Mouse (Mus musculus): ENCODE measurements around the gene Cyb561d2. TPM values are rescaled to one million over a fixed set of nuclear protein-coding genes. Genes with fewer than 3 reads are reported as not detected.
A peak's percentile ranks its signal among the peaks of the same experiment; 100 is the strongest.

Cyb561d2 gene
- polyA plus RNA-seq, 1 experiment from 2014 or later, result 14.3 TPM

DNA sequence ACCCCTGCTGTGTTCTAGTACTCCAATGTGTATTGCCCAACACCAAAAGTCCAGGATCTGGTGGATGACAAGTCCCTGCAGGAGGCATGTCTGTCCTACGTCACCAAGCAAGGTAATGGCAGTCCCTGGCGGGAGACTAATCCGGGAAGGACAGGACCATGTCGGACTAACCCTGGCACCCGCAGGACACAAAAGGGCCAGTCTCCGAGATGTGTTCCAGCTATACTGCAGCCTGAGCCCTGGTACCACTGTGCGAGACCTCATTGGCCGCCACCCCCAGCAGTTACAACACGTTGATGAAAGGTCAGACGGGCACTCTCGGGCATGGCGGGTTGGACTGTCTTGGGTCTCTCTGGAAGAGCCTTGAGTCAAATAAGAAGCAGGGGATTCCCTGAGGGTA, 2.7 kb upstream of the Cyb561d2 start:
- H3K4me2 ChIP-seq (ENCODE audit: low read depth, low read length), result no peak overlapping the region
- H3K4me3 ChIP-seq (ENCODE audit: low read depth, low read length), result no peak overlapping the region
- H3K27me3 ChIP-seq (ENCODE audit: control insufficient read depth, insufficient read depth, low read length), result no peaks in the 10 kb centered on the region
- no peaks in the 10 kb centered on the region; the same call in 1 of the 2 replicates for H3K36me3 ChIP-seq (replicated peaks; ENCODE audit: control insufficient read depth, insufficient read depth, low read depth, low read length)
- no peak for DNase-seq (ENCODE audit: low spot score)
- no peaks in the 10 kb centered on the region; the same call in none of the 2 replicates for H3K4me1 ChIP-seq (ENCODE audit: control insufficient read depth, insufficient read depth, low read length)
- 92% methylated on average over 12 of the region's 12 CpGs for WGBS
- H3K9me3 ChIP-seq (replicated peaks; ENCODE audit: control insufficient read depth, low read length), result no peaks in the 10 kb centered on the region
- H3K27ac ChIP-seq (replicated peaks; ENCODE audit: low read depth, low read length), result no peak overlapping the region
- no peak overlapping the region for H3K9ac ChIP-seq (replicated peaks; ENCODE audit: low read length)
- ATAC-seq (replicated peaks; ENCODE audit: insufficient number of reproducible peaks, low FRiP score, low TSS enrichment, low read depth), result no peak

DNA sequence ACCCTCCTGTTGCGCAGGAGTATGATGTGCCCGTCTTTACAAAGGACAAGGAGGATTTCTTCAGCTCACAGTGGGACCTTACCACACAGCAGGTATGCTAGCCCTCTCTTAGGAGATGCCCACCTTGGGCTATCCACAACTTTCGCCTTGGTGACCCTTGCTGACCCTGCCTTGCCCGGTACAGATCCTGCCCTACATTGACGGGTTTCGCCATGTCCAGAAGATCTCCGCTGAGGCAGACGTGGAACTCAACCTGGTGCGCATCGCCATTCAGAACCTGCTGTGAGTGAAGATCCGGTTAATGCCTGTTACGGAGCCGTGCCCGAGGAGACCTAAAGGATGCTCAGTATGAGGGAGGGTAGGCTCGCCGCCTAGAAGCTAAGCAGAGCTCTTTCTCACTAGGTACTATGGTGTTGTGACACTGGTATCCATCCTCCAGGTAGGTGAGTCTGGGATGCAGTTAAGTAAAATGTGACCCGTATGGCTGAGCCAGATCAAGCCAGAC, 2.3 kb upstream of the Cyb561d2 start:
- Histone ChIP-seq H3K4me1 (ENCODE audit: control insufficient read depth, insufficient read depth, low read length) (no peaks in the 10 kb centered on the region; the same call in none of the 2 replicates), H3K27ac (replicated peaks; ENCODE audit: low read depth, low read length) (no peak overlapping the region)
- 92% methylated on average over 17 of the region's 17 CpGs for WGBS

DNA sequence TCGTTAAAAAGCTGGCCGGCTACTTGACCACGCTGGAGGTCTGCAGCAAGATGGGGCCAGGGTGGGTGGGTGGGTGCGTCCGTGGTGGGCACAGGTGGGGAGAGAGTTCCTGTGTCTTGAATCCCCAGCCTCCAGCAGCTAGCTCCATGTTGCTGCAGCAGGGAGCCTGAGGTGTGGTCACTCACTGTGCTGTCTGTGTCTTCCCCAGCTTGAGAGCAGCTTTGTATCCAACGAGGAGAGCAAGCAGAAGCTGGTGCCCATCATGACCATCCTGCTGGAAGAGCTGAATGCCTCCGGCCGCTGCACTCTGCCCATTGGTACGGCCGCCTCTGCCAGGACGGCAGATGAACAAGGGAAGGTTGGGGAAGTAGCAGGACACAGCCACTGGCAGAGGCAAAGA, 1.3 kb upstream of the Cyb561d2 start:
- no peaks in the 10 kb centered on the region; the same call in none of the 2 replicates for H3K4me1 ChIP-seq (ENCODE audit: control insufficient read depth, insufficient read depth, low read length)
- no peak overlapping the region; the same call in 1 of the 2 replicates for H3K9ac ChIP-seq (replicated peaks; ENCODE audit: low read length)
- 84% methylated on average over 11 of the region's 11 CpGs for WGBS
- H3K4me3 ChIP-seq (ENCODE audit: low read depth, low read length), result no peak overlapping the region
- no peak for DNase-seq (ENCODE audit: low spot score)
- no peaks in the 10 kb centered on the region for H3K27me3 ChIP-seq (ENCODE audit: control insufficient read depth, insufficient read depth, low read length)
- H3K27ac ChIP-seq (replicated peaks; ENCODE audit: low read depth, low read length), result no peak overlapping the region
- no peaks in the 10 kb centered on the region; the same call in 1 of the 2 replicates for H3K36me3 ChIP-seq (replicated peaks; ENCODE audit: control insufficient read depth, insufficient read depth, low read depth, low read length)
- no peak for ATAC-seq (replicated peaks; ENCODE audit: insufficient number of reproducible peaks, low FRiP score, low TSS enrichment, low read depth)
- H3K9me3 ChIP-seq (replicated peaks; ENCODE audit: control insufficient read depth, low read length), result no peaks in the 10 kb centered on the region
- H3K4me2 ChIP-seq (ENCODE audit: low read depth, low read length), result peak overlapping the region; percentile 16

More for the DNA sequence above, 2.3 kb upstream of the Cyb561d2 start:
- ATAC-seq (replicated peaks; ENCODE audit: insufficient number of reproducible peaks, low FRiP score, low TSS enrichment, low read depth) (no peak), DNase-seq (ENCODE audit: low spot score) (no peak)
- Histone ChIP-seq H3K4me2 (ENCODE audit: low read depth, low read length) (no peak overlapping the region), H3K9ac (replicated peaks; ENCODE audit: low read length) (no peak overlapping the region), H3K9me3 (replicated peaks; ENCODE audit: control insufficient read depth, low read length) (no peaks in the 10 kb centered on the region), H3K36me3 (replicated peaks; ENCODE audit: control insufficient read depth, insufficient read depth, low read depth, low read length) (no peaks in the 10 kb centered on the region; the same call in 1 of the 2 replicates), H3K27me3 (ENCODE audit: control insufficient read depth, insufficient read depth, low read length) (no peaks in the 10 kb centered on the region), H3K4me3 (ENCODE audit: low read depth, low read length) (no peak overlapping the region)

DNA sequence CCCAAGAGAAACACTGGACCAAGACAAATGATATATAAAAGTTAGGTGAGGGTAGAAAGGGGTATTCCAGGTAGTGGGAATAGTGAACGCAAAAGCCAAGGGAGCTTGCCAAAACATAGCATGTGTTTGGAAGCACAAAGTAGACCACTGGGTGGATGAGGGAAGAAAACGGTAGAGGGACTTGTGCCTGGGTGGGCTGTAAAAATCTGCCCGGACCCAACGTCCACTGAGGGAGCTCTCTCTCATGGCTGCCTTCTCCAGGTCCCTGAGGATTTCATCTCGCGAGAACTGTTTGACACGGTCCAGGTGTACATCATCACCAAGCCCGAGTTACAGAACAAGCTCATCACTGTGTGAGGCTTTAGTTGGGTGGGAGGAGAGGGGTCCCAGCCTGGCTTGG, 728 bp upstream of the Cyb561d2 start:
- Histone ChIP-seq H3K27me3 (ENCODE audit: control insufficient read depth, insufficient read depth, low read length) (no peaks in the 10 kb centered on the region), H3K9me3 (replicated peaks; ENCODE audit: control insufficient read depth, low read length) (no peaks in the 10 kb centered on the region), H3K27ac (replicated peaks; ENCODE audit: low read depth, low read length) (no peak overlapping the region), H3K36me3 (replicated peaks; ENCODE audit: control insufficient read depth, insufficient read depth, low read depth, low read length) (no peaks in the 10 kb centered on the region; the same call in none of the 2 replicates), H3K9ac (replicated peaks; ENCODE audit: low read length) (peak overlapping the region; percentile 67), H3K4me1 (ENCODE audit: control insufficient read depth, insufficient read depth, low read length) (no peaks in the 10 kb centered on the region; the same call in none of the 2 replicates), H3K4me2 (ENCODE audit: low read depth, low read length) (peak overlapping the region; percentile 80), H3K4me3 (ENCODE audit: low read depth, low read length) (peak overlapping the region; percentile 65)
- 41% methylated on average over 8 of the region's 8 CpGs for WGBS
- ATAC-seq (replicated peaks; ENCODE audit: insufficient number of reproducible peaks, low FRiP score, low TSS enrichment, low read depth) (no peak), DNase-seq (ENCODE audit: low spot score) (no peak)

DNA sequence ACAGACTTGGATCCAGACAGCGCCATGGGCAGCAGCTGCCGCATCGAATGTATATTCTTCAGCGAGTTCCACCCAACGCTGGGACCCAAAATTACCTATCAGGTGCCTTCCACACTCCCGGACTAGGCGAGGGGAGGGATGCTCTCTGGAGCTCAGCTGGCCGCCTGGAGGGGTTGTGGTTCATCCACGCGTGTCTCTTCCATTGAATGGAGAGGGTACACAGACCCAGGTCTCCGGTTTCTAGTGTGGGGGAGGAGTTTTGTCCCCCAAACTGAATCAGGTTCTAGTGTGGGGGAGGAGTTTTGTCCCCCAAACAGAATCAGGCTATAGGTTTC, 326 bp upstream of the Cyb561d2 start:
- Histone ChIP-seq H3K27me3 (ENCODE audit: control insufficient read depth, insufficient read depth, low read length) (no peaks in the 10 kb centered on the region), H3K9ac (replicated peaks; ENCODE audit: low read length) (peak overlapping the region; percentile 67), H3K4me3 (ENCODE audit: low read depth, low read length) (peak overlapping the region; percentile 65), H3K27ac (replicated peaks; ENCODE audit: low read depth, low read length) (no peak overlapping the region), H3K36me3 (replicated peaks; ENCODE audit: control insufficient read depth, insufficient read depth, low read depth, low read length) (no peaks in the 10 kb centered on the region; the same call in none of the 2 replicates), H3K4me1 (ENCODE audit: control insufficient read depth, insufficient read depth, low read length) (no peaks in the 10 kb centered on the region; the same call in none of the 2 replicates), H3K4me2 (ENCODE audit: low read depth, low read length) (peak overlapping the region; percentile 80), H3K9me3 (replicated peaks; ENCODE audit: control insufficient read depth, low read length) (no peaks in the 10 kb centered on the region)
- DNase-seq (ENCODE audit: low spot score) (no peak), ATAC-seq (replicated peaks; ENCODE audit: insufficient number of reproducible peaks, low FRiP score, low TSS enrichment, low read depth) (no peak)
- 0% methylated on average over 11 of the region's 11 CpGs for whole genome bisulfite sequencing

DNA sequence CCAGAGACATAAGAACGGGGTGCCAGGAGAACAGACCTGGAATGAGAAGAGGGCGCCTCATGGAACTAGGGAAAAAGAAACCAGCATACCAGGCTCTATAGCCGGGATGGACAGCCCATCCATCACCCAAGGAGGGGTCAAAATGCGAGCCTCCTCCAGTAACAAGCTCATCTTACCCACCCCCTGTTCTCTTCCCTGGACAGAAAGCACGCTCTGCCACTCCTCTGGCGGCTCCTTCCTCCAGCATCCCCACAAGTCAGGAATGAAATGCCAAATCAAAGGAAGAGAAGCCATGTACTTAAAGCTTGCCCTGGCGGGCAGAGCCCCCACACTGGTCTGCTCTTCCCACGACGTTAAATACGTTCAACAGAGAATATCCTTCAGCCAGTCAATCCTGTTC, 988 bp downstream of the Cyb561d2 start:
- H3K9ac ChIP-seq (replicated peaks; ENCODE audit: low read length), result no peak overlapping the region; the same call in 1 of the 2 replicates
- peak overlapping the region; percentile 80 for H3K4me2 ChIP-seq (ENCODE audit: low read depth, low read length)
- H3K4me3 ChIP-seq (ENCODE audit: low read depth, low read length), result peak overlapping the region; percentile 65
- H3K36me3 ChIP-seq (replicated peaks; ENCODE audit: control insufficient read depth, insufficient read depth, low read depth, low read length), result no peaks in the 10 kb centered on the region; the same call in none of the 2 replicates
- DNase-seq (ENCODE audit: low spot score) (no peak), ATAC-seq (replicated peaks; ENCODE audit: insufficient number of reproducible peaks, low FRiP score, low TSS enrichment, low read depth) (no peak)
- peaks cover 6% of the 10 kb centered on the region for H3K4me1 ChIP-seq (ENCODE audit: control insufficient read depth, insufficient read depth, low read length)
- no peaks in the 10 kb centered on the region for H3K9me3 ChIP-seq (replicated peaks; ENCODE audit: control insufficient read depth, low read length)
- H3K27me3 ChIP-seq (ENCODE audit: control insufficient read depth, insufficient read depth, low read length), result no peaks in the 10 kb centered on the region
- no peak overlapping the region for H3K27ac ChIP-seq (replicated peaks; ENCODE audit: low read depth, low read length)
- WGBS, result 37% methylated on average over 10 of the region's 10 CpGs

DNA sequence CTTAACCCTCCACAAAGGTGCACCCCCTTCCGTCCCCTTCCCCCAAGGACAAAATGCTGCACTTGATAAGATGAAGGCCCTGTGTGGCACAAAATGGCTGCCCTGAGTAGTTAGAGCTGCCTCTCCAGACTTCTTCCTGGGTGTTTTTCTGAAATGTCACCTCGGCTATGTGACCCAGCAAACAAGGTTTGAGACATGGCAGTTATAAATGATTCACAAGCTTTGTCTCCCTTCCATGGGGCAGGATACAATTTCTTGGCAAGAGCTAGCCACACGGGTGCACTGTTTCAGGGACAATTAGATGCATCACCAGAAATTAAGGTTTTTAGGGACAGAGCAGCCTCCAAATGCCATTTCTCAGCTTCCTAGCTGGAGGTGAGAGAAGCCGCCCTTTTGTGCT, 1.6 kb downstream of the Cyb561d2 start:
- WGBS, result 77% methylated on average over 4 of the region's 4 CpGs
- Histone ChIP-seq H3K4me3 (ENCODE audit: low read depth, low read length) (no peak overlapping the region), H3K9me3 (replicated peaks; ENCODE audit: control insufficient read depth, low read length) (no peaks in the 10 kb centered on the region), H3K36me3 (replicated peaks; ENCODE audit: control insufficient read depth, insufficient read depth, low read depth, low read length) (no peaks in the 10 kb centered on the region; the same call in none of the 2 replicates), H3K4me2 (ENCODE audit: low read depth, low read length) (no peak overlapping the region), H3K27me3 (ENCODE audit: control insufficient read depth, insufficient read depth, low read length) (no peaks in the 10 kb centered on the region), H3K4me1 (ENCODE audit: control insufficient read depth, insufficient read depth, low read length) (peaks cover 9% of the 10 kb centered on the region), H3K27ac (replicated peaks; ENCODE audit: low read depth, low read length) (no peak overlapping the region), H3K9ac (replicated peaks; ENCODE audit: low read length) (no peak overlapping the region)
- ATAC-seq (replicated peaks; ENCODE audit: insufficient number of reproducible peaks, low FRiP score, low TSS enrichment, low read depth), result no peak
- DNase-seq (ENCODE audit: low spot score), result no peak

DNA sequence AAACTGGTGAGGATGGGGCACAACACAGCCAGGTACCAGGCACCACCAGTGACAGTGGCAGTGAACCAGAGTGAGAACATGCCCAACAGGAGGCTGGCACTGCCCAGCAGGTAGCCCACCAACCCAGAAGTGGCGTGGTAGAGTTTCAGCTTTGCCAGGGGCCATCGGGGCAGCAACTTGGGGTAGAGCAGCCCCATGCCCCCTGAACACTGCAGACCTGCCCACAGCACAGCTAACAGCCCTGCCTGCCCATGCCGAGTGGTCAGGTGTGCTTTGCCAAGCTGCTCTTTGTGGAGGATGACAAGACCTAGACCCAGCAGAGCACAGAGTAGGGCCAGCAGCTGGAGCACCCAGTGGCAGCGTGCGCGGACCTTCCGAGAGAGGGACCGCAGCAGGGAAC, 2.1 kb downstream of the Cyb561d2 start:
- no peak for ATAC-seq (replicated peaks; ENCODE audit: insufficient number of reproducible peaks, low FRiP score, low TSS enrichment, low read depth)
- Histone ChIP-seq H3K36me3 (replicated peaks; ENCODE audit: control insufficient read depth, insufficient read depth, low read depth, low read length) (no peaks in the 10 kb centered on the region; the same call in none of the 2 replicates), H3K4me1 (ENCODE audit: control insufficient read depth, insufficient read depth, low read length) (peaks cover 9% of the 10 kb centered on the region)

More for the DNA sequence above, 2.1 kb downstream of the Cyb561d2 start:
- no peak overlapping the region for H3K9ac ChIP-seq (replicated peaks; ENCODE audit: low read length)
- 94% methylated on average over 8 of the region's 8 CpGs for WGBS
- H3K4me3 ChIP-seq (ENCODE audit: low read depth, low read length), result no peak overlapping the region
- no peak overlapping the region for H3K27ac ChIP-seq (replicated peaks; ENCODE audit: low read depth, low read length)
- no peak for DNase-seq (ENCODE audit: low spot score)
- H3K9me3 ChIP-seq (replicated peaks; ENCODE audit: control insufficient read depth, low read length), result no peaks in the 10 kb centered on the region
- no peak overlapping the region for H3K4me2 ChIP-seq (ENCODE audit: low read depth, low read length)
- no peaks in the 10 kb centered on the region for H3K27me3 ChIP-seq (ENCODE audit: control insufficient read depth, insufficient read depth, low read length)

Measured in embryonic facial prominence, embryonic 11.5 days (tissue).